ENCODE assay signal across 8 mouse cellular contexts in the genomic region with DNA sequence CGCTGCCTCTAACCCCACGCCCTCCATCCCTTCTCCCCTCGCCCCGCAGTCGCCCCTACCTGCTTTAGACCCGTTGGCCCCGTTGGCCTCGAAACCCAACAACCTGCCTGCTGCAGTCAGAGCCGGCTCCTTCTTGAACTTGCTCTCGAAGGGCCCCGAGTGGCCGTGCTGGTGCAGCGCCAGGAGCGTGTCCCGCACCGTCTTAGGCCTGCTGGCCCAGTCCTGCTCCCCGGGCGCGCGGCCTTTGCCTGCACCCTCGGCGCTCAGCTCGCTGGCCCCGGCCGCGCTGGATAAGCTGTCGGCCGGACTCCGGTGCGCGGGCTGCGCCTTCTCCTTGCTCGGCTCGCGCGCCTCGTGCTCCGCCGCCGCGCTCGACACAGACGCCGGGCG. TPM values are rescaled to one million over a fixed set of nuclear protein-coding genes. Genes with fewer than 3 reads are reported as not detected.
DNase-seq lines count a peak whose midpoint lies in the region; ATAC-seq and TF ChIP-seq lines count a peak whose summit lies in the region.

No protein-coding gene starts in this region.

- H3K36me3 ChIP-seq in lung, embryonic 15.5 days = peaks cover 5% of the 10 kb centered on the region; the same call in 1 of the 2 replicates
- H3K36me3 ChIP-seq in liver, embryonic 14.5 days (replicated peaks; ENCODE audit: control insufficient read depth, insufficient read depth, low read depth) = no peaks in the 10 kb centered on the region; the same call in 1 of the 2 replicates
- H3K36me3 ChIP-seq in small intestine, adult 2 months (ENCODE audit: control insufficient read depth, insufficient read depth, low read length) = peaks cover 35% of the 10 kb centered on the region

- TF ChIP-seq EP300 in liver, embryonic 14.5 days (IDR thresholded peaks at IDR 0.05; ENCODE audit: low read depth) = no peak

- no peak for TF ChIP-seq CTCF in liver, embryonic 14.5 days (IDR thresholded peaks at IDR 0.05; ENCODE audit: low read depth)
- no peak for TF ChIP-seq CTCF in small intestine, adult 2 months (IDR thresholded peaks at IDR 0.05; ENCODE audit: extremely low read depth, insufficient read length, insufficient replicate concordance, low read depth, low read length)

- intact Hi-C loops in heart, postnatal 36 days (cut with DNase I) = no loop called here

- no peak for ATAC-seq in lung, embryonic 15.5 days (ENCODE audit: borderline replicate concordance, extremely low read depth, low FRiP score, low TSS enrichment)
- ATAC-seq in liver, embryonic 14.5 days (ENCODE audit: insufficient read depth) = no peak

- no peak for TF ChIP-seq POLR2A in small intestine, adult 2 months (IDR thresholded peaks at IDR 0.05; ENCODE audit: low read depth, low read length)

- no peaks in the 10 kb centered on the region for H3K27me3 ChIP-seq in lung, embryonic 15.5 days
- H3K27me3 ChIP-seq in liver, embryonic 14.5 days (ENCODE audit: control insufficient read depth, insufficient read depth, low read length) = no peaks in the 10 kb centered on the region
- H3K27me3 ChIP-seq in small intestine, adult 2 months (ENCODE audit: control insufficient read depth, insufficient read depth, low read length) = no peaks in the 10 kb centered on the region

- peak overlapping the region; percentile 81 for H3K4me2 ChIP-seq in lung, embryonic 15.5 days
- peak overlapping the region; percentile 89 for H3K4me2 ChIP-seq in liver, embryonic 14.5 days (ENCODE audit: low read depth)

- peaks cover 40% of the 10 kb centered on the region for H3K4me1 ChIP-seq in lung, embryonic 15.5 days
- peaks cover 32 to 34% of the 10 kb centered on the region in 2 experiments for H3K4me1 ChIP-seq in liver, embryonic 14.5 days (replicated peaks; ENCODE audit: control insufficient read depth in 2 of 2, insufficient read depth in 2 of 2, low read length in 1 of 2)
- peaks cover 16% of the 10 kb centered on the region for H3K4me1 ChIP-seq in small intestine, adult 2 months (ENCODE audit: control insufficient read depth, insufficient read depth, insufficient read length, low read length)

- no peak for DNase-seq in lung, postnatal 36 days
- DNase-seq in adrenal gland, adult 2 months = peak; percentile 66
- DNase-seq in embryo, embryonic 11 days = peak; percentile 59
- peak; percentile 56 to 67 for DNase-seq in heart, postnatal 36 days
- DNase-seq in liver, embryonic 14.5 days (ENCODE audit: low read depth in 3 of 3, low spot score in 3 of 3) = no peak
- no peak for DNase-seq in layer of hippocampus, adult 8-10 months (ENCODE audit: low spot score in 2 of 2)

- peak overlapping the region; percentile 87 for H3K4me3 ChIP-seq in lung, embryonic 15.5 days
- peak overlapping the region; percentile 75 to 89 for H3K4me3 ChIP-seq in liver, embryonic 14.5 days (ENCODE audit: insufficient read depth in 1 of 2, low read depth in 2 of 2, low read length in 2 of 2)
- H3K4me3 ChIP-seq in small intestine, adult 2 months (ENCODE audit: low read depth, low read length) = peak overlapping the region; percentile 77

- peak overlapping the region; percentile 100 for H3K27ac ChIP-seq in lung, embryonic 15.5 days
- peak overlapping the region; percentile 54 for H3K27ac ChIP-seq in liver, embryonic 14.5 days
- peak overlapping the region; percentile 97 for H3K27ac ChIP-seq in small intestine, adult 2 months (ENCODE audit: insufficient read depth, low read depth, low read length)

- no peaks in the 10 kb centered on the region for H3K9me3 ChIP-seq in lung, embryonic 15.5 days
- no peaks in the 10 kb centered on the region for H3K9me3 ChIP-seq in liver, embryonic 14.5 days (ENCODE audit: control insufficient read depth, low read length)

- WGBS in lung, embryonic 15.5 days = 0% methylated on average over 42 of the region's 45 CpGs
- WGBS in liver, embryonic 14.5 days (ENCODE audit: insufficient replicate concordance) = under 1% methylated on average over 41 of the region's 45 CpGs
- under 1% methylated on average over 41 of the region's 45 CpGs for WGBS in small intestine, adult 2 months

- peak overlapping the region; percentile 89 for H3K9ac ChIP-seq in lung, embryonic 15.5 days
- peak overlapping the region; percentile 74 for H3K9ac ChIP-seq in liver, embryonic 14.5 days (replicated peaks)

RNA-seq across cellular contexts. Expression of a gene that starts 1.4 kb away (rescaled TPM):
- polyA plus RNA-seq in lung, embryonic 15.5 days (2015; fragmentation: Nextera tagmentation; extraction: Ambion mirVana) = 12.6 TPM in 2 replicates
- 10 to 100 TPM; 89.4 to 92.0 TPM for total RNA-seq in adrenal gland, adult 2 months (2021)
- polyA plus RNA-seq in adrenal gland, adult 2 months (2012; rRNA removed) = 111 and 120 TPM in 2 replicates
- total RNA-seq in heart, postnatal 36 days (2021) = 10 to 100 TPM; 64.3 to 71.2 TPM
- polyA plus RNA-seq in liver, embryonic 14.5 days (2012; rRNA removed) = 10.9 and 11.5 TPM in 2 replicates
- polyA plus RNA-seq in liver, embryonic 14.5 days (2014; fragmentation: Nextera tagmentation; extraction: Ambion mirVana) = 2.8 and 3.2 TPM in 2 replicates
- 50.5 and 91.6 TPM in 2 replicates for polyA plus RNA-seq in small intestine, adult 2 months (2012; rRNA removed)
- total RNA-seq in layer of hippocampus, adult 8-10 months (2022) = 10 to 100 TPM; 53.5 to 58.0 (median 56.2) TPM

Comparison
In these comparisons a context has a peak if more than half of its experiments do, and no peak if none do; other contexts are left out.
1. DNase-seq: peak in adrenal gland, adult 2 months (single experiment), embryo, embryonic 11 days (single experiment) and heart, postnatal 36 days (2 of 2); none in lung, postnatal 36 days (single experiment), liver, embryonic 14.5 days (0 of 3) and layer of hippocampus, adult 8-10 months (0 of 2).
2. Peak in every context shown above with its lines, with median percentiles within 50 percentile points of each other: H3K27ac ChIP-seq and H3K4me3 ChIP-seq.